Mouse (Mus musculus): Measurements from ENCODE around the gene Card19.

DNA sequence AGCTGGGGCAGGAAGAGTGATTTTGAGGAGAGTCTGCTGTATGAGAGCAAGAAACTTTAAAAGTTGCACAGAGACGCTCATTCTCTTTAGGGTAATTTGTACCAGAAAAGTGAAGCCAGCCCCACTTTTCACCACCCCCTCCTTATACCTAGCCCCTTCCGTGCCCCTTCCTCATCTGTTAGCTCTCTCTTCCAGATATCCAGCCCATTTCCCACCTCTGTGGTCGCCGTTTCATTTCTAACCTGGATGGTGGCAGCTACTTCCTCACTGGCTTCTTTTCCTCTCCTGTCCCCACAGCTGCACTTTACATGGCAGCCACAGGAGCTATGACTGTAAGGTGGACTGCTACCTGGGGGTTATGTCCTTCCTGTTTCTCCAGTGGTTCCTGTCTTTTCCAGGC, 3.5 kb upstream of the Card19 start:
- TF ChIP-seq TCF12 (IDR thresholded peaks at IDR 0.05; ENCODE audit: low read depth, low read length) (no peak), MAFK (IDR thresholded peaks at IDR 0.05; ENCODE audit: borderline replicate concordance, low read depth, low read length) (no peak)
